Mouse (Mus musculus) T-helper 2 cell (primary cell): Measurements from ENCODE around the gene Mmp11.

Experiments used
- in situ Hi-C: fragments of 300-600 bp; cut with MboI, MseI; formaldehyde crosslinking; loops from one replicate; pipeline ENCODE4 v1.15.1; 2025; ENCODE audit warnings: high pct_unique_total_duplicates

Gene Mmp11

DNA sequence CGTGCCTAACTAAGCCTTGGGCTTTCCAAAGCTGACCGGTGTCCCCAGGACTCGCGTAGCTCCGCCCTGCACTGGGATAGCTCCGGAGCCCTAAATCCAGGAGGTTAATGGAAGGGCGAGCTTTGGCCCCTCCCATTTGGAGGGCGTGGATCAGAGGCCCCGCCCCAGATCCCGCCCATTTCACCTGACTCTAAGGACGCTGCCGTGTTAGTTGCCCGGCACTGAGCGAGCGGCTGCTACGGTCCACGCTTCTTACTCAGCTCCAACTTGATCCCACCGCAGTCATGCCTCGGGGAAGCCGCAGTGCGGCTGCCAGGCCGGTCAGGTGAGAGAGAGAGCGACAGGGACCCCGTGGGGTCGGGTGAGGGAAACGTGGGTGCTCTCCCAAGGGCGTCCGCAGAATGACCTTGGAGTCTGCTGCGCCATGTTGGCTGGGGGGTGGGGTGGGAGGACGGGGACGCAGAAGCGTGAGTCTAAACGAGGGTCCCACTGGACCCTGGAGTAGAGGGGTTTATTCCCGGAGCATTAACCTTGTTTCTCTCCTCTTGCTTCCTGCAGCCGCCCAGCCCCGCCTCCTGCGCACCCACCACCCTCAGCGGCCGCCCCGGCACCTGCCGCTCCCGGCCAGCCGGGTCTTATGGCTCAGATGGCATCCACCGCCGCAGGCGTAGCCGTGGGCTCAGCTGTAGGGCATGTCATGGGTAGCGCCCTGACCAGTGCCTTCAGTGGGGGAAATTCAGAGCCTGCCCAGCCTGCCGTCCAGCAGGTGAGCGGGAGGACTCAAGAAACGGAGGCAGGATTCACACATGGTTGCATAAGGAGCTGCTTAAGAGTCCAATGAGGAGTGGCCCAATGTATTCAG is at the start of gene Mmp11:
TSS of gene Mmp11 (minus strand) at position 817 of the 862 bp plus-strand sequence.
- in situ Hi-C loops = loop anchor here (5.0 kb wide), 1 partner anchor 729 kb away; no protein-coding TSS in a partner anchor

DNA sequence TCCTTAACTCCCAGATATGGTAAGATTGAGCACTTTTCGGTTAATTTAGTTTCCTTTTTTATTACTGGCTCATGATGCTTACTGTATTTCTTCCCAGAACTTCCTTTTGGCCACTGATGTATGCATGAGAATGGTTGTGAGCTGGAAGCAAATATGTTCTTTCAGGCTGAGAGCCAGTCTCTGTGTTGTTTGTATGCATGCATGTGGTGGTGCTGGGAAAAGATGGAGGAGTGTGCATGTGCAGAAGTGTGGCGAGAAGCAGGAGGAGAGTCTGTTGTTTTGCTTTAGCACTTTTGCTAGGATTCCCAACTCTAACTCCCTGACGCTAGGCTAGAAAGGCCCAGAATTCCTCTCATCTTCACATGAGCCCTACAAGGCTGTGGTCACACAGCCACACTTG is 43.1 kb upstream of the Mmp11 start:
- in situ Hi-C loops = loop anchor here (10.0 kb wide), 2 partner anchors 135 to 1155 kb away; partner anchors contain the start of gene Slc5a4b

DNA sequence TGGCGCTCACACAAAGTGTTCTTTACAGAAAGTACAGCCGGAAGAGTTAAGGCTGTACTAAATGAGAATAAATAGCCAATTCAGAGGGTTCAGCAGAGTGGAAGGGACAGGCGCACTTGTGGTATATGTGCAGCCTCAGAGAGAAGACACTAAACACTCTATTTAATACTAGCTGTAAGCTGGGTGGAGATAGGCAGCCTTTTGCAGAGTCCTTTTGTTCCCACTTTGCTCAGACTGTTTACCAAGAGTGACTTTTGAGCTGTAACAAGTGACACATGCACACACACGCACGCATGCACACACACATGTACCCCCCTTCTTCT is 42.5 kb upstream of the Mmp11 start:
- in situ Hi-C loops = loop anchor here (10.0 kb wide), 2 partner anchors 136 to 1156 kb away; partner anchors contain the start of gene Slc5a4b

DNA sequence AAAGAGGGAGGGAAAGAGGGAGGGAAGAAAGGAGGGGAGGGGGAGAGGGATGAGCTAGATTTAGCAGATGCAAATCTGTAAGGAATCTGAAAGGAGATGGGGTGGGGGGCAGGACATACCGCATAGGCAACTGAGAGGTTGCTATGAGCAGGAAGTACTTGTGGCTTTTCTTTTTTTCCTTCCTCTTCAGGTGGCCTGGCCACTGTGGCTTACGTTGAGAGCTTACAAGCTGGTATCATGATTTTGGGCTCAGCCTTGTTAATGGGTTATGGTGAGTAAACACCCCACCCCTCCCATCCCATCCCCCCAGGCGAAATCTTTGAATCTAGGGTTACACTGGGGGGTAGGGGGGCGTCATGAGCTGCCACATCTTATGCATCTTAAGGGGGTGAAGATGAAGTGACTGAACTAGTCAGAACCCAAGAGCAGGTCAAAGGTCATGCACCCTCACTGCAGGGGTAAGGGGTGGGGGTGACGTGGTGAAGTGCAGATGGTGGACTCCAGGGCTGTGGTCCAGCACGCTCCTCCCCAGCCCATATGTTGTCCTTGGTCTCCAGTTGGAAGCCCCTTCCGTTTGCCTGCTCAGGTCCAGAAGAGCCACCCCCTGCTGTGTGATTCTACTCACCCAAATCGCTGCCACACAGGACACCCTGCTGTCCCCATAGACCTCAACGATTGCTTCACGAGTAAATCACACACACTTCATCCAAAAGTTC is 42.0 kb upstream of the Mmp11 start:
- in situ Hi-C loops = loop anchor here (10.0 kb wide), 2 partner anchors 137 to 1157 kb away; partner anchors contain the start of gene Slc5a4b

DNA sequence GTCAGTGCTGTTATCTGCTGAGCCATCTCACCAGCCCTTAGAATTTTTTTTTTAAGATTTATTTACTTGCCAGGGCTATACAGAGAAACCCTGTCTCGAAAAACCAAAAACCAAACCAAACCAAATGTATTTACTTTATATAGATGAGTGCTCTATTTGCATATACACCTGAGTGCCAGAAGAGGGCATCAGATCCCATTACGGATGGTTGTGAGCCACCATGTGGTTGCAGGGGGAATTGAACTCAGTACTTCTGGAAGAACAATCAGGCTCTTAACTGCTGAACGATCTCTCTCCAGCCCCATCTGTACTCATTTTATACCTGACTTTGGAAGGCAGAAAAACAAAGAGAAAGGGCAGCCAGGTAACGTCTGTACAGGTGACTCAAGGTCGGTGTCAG is 38.9 kb upstream of the Mmp11 start:
- in situ Hi-C loops = loop anchor here (10.0 kb wide), 2 partner anchors 140 to 1160 kb away; partner anchors contain the start of gene Slc5a4b

DNA sequence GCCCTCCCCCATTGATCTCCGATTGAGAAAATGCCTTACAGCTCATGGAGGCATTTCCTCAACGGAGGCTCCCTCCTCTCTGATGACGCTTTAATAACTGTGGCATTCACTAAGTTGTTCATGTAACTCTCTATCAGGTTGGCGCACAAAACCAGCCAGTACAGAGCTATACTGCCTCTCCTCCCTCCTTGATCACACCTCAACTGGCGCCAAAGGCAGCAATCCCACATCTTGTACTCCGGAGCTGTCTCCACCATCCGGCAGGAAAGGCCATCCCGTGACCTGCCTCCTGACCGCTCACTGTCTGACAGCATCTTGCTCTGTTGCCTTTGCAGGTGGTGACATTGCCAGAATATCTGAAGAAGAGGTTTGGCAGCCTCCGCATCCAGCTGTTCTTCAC is 37.5 kb upstream of the Mmp11 start:
- in situ Hi-C loops = loop anchor here (10.0 kb wide), 2 partner anchors 141 to 1161 kb away; partner anchors contain the start of gene Slc5a4b

DNA sequence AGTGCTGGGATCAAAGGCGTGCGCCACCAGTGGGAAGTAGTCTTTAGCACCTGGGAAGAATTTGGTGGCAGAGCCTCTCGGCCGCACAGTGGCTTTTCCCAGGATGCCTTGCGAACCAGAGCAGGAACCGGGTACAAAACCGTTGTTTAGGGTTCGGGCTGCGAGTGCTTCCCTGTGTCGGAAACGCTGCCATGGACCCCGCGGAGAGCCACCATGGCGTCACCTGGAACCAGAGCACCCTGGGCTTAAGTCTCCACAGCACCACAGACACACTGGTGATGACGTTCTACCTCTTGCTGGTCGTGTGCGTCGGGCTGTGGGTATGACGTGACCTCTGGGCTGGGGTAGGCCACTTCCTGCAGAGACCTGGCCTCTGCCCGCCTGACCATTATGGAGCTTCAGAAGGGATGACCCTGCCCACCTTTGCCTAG is 18.1 kb upstream of the Mmp11 start, which contains the start of gene Gm5134:
TSS of gene Gm5134 (plus strand) at position 134 of the 431 bp plus-strand sequence.
- in situ Hi-C loops = loop anchor here (5.0 kb wide), 1 partner anchor 67 kb away; no protein-coding TSS in a partner anchor

DNA sequence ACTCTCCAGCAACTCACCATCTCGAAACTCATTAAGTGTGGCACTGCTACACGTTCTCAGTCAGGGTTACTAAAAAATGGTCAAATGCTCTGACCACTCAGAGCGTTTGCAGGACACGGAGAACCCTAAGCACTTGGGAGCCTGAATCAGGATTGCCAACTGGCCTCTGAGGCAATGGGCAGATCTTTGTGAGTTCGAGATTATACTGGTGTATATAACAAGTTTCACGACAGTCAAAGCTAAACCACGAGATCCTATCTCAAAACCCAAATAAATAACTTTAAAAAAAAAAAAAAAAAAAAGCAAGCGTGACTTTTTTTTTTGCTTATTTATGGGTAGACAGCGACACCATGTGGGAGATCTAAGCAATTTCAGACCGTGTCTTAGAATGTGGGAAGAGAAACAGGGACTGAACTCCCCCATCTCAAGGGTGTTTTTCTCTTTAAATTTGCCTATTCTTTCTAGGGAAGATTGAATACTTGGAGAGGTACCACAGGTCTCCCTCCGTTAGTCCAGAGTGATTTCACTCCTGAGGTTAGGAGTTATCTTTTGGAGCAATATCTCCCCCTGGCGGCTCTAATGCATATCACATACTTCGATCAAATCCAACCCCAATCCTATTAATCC is 15.2 kb upstream of the Mmp11 start:
- in situ Hi-C loops = loop anchor here (5.0 kb wide), 1 partner anchor 64 kb away; no protein-coding TSS in a partner anchor

DNA sequence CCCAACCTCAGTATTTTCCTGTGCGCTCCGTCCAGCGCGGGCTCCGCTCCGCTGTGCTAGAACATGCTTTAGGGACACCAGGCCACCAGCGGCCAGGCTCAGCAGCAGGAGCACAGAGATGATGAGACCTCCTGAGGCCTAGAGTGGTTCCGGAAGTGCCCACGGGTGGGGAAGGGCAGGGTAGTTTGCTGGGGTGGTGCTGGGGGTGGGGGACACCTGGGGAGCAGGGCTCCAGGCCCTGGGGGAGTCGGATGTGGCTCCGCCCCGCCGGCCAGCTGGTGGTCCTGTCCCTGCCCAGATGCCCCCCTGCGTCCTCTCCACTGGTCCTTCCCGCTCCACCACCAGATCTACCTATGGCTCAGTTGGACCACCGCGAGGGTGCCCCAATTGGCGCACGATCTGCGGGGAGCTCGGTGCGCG is 14.5 kb upstream of the Mmp11 start:
- in situ Hi-C loops = loop anchor here (5.0 kb wide), 1 partner anchor 64 kb away; no protein-coding TSS in a partner anchor

DNA sequence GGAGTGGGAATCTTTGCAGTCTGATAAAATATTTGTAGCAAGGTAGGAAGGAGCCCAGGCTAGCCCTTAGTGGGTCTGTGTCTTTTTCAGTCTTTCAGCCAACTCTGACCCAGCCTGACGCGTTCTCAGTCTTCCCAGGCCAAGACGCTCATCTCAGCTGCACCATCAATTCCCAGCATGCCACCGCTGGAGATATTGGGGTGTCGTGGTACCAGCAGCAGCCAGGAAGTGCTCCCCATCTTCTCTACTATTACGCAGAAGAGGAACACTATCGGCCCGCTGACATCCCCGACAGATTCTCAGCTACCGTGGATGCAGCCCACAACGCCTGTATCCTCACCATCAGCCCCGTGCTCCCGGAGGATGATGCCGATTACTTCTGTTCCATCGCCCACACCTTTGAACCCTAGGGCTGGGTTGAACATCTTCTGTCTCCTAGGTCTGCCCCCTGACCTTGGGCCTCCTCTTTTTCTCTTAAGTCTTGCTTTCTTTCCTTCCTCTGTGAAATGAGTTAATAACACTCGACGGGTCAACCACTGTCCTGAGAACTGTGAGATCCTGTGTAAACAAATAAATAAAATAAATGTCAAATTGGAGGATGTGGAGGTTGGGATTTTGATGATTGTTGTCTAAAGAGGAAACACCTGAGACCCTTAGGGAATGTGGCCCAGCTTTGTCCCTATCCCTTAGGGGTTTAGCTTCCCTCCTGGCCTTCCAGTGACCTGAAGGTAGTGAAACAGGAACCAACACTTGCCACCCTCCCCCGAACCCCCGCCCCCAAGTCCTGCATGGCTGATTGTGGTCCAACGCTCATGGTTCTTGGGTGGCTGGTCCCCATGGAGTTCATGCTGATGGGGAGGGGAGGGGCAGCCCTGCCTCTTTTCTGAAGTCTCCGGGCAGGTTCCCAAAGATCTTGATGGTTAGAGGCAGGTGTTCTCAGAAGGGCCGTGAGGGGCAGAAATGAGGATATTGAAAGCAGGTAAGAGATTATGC is 13.1 kb upstream of the Mmp11 start:
- in situ Hi-C loops = loop anchor here (5.0 kb wide), 3 partner anchors 62 to 362 kb away; partner anchors contain the start of gene Ggt5

DNA sequence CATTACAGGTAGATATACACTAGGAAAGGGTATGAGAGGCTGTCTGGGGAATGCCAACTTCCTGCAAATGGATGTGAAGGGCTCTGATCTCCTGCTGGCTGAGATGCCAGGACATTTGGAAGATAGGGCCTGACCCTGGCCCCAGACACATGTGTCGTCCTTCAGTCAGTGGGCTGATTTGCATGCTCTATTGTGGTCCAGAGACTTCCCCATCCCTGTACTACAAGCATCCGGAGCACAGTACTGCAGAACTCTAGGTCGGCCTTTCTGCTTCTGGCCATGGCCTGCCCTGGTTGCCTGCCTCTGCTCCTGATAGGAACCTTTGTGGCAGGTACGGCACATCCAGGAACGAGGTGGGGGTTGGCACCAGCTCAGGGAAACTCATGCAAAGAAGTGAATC is 11.8 kb upstream of the Mmp11 start:
- in situ Hi-C loops = loop anchor here (5.0 kb wide), 2 partner anchors 201 to 361 kb away; partner anchors contain the start of gene Ggt5

DNA sequence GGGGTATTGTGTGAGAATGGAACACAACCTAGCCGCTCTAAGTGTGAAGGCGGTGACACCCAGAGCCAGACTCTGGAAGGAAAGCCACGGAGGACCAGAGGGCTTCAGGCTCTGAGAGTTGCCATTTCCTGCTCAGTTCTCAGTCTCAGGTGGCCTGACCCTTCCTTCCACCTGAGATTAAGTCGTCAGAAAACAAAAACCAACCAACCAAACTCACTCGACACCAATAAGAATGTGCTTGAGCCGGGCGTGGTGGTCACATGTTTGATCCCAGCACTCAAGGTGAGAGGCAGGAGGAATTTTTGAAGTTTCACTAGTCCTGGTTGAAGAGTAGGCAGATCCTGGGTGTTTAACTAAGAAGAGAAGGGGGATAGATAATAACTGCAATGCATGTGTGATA is 9.6 kb upstream of the Mmp11 start:
- in situ Hi-C loops = loop anchor here (5.0 kb wide), 2 partner anchors 199 to 359 kb away; partner anchors contain the start of gene Ggt5

DNA sequence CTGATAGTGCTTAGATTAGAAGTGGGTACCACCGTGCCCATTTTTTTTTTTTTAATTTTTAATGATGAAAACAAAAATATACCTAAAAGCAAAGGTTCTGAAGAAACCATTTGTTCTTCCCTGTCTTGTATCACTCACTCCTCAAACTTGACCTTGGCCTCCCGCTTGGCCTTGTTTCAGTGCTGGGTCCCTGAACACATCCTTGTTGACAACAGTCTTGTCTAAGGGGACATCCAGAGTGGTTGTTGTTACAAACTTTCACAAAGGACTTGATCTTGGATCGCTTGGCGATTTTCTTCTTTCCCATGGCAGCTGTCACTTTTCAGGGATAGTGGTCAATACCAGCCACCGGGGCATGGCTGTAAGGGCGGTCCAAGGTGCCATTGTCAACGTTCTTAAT is 8.9 kb upstream of the Mmp11 start:
- in situ Hi-C loops = loop anchor here (5.0 kb wide), 2 partner anchors 198 to 358 kb away; partner anchors contain the start of gene Ggt5

DNA sequence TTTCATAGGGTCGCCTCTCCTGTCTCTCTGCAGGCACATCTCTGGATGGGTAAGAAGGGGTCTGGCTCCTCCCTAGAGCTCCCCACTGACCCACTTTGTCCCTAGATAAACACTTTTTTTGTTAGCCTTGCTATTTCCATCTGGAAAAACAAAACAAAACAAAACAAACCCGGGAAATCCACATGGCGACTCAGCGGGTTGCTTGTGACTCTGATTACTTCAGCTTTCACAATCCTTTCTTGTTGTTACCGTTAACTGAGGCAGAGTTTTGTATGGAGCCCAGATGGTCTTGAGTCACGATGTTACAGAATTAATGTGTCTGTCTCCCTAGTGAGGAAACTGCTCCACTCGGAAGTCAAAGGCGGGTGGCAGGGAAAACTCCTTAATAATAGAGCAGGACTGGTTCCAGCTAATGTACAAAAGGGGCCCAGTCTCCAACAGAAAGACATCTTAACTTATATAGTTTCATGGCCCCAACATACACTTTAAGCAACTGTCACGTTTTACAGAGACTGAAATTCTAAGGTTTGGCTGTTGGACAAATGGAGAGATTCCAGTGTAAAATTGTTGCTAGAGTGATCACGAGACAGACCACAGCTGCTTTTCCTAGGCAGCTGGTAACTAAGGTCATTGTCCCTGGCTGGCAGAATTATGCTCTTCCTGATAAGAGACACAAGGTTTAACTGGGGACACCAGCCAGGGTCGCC is 7.9 kb upstream of the Mmp11 start:
- in situ Hi-C loops = no loop called here

DNA sequence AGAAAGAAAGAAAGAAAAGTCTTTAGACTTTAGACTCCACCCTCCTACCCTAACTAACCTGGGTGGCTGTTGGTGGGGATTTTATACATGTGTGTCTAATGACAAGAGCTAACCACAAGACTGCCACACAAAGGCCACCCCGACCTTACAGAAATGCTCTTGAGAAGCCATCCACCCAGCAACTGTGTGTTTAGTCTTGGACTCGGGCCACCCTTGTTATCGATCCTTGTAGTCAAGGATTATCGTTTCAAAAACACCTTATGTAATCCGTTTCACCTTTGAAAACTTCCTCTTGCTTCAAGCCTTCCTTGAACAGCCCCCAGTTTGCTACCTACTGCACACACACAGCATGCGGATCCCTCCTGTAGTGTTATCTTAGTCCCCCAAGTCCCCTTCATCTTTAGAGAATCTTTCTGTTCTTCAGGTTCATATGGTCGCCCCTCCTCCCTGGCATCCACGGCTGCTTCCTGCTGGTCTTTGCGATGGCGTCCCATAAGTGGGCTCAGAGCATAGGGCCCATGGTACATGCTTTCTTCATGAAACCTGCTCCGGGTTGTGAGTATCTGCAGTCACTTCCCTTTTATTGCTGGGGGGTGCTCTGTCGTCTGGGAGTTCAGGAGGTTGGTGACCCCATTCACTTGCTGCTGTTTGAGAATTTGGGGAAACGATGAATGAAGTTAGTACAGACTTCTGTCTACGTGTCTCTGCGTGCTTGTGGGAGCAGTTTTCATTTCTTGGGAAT is 6.6 kb upstream of the Mmp11 start, which contains the start of gene Vpreb3:
TSS of gene Vpreb3 (plus strand) at position 322 of the 742 bp plus-strand sequence.
- in situ Hi-C loops = no loop called here

DNA sequence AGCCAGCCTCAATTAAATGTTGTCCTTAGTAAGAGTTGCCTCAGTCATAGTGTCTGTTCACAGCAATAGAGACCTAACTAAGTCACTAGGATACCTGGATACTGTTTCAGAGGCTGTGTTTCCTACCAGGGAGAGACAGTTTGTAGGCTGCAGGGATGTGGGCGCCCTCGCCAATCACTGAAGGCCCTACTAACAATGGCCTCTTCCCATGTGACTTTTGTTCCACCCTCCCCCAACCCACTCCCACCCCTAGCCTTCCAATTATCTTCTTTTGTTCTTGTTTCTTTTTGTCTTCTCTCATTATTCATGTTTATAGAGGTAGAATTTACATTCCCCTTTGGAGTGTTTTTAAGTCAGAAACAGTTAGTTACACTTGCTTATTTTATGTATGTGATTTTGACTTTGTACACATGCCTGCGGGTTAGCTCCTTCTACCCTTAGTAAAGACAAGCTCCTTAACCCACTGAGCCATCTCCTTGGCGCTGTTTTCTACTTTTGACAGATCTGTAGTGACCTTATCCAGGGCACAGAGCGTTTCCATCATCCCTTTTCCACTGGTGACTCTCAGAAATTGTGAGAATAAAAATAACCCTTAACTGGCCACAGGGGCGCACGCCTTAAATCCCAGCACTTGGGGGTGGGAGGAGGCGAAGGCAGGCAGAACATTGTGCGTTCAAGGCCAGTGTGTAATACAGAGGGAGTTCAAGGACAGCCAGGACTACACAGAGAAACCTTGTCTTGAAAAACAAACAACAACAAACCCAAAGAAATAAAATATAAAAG is 4.9 kb upstream of the Mmp11 start:
- in situ Hi-C loops = no loop called here

DNA sequence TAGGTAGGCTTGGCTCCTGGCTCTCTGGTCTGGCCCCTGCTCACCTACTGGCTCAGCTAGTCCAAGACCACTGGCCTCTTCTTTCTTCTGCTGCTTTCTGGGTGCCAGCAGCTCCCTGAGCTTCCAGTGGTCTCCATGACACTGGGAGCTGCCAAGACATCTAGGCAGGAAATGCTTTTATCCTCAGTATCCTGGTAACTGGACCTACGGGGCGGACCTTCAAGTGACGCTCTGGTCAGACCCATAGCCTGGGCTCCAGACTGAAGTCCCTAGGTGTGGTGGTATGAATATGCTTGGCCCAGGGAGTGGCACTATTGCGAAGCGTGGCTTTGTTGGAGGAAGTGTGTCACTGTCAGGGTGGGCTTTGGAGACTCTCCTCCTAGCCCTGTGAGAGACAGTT is 4.2 kb upstream of the Mmp11 start, which contains the start of gene Gm867:
TSS of gene Gm867 (minus strand) at position 153 of the 400 bp plus-strand sequence.
- in situ Hi-C loops = no loop called here
